Mouse (Mus musculus): ENCODE measurements around the gene Tbcc. TPM values are rescaled to one million over a fixed set of nuclear protein-coding genes. Genes with fewer than 3 reads are reported as not detected.

Gene Tbcc
- total and polyA plus RNA-seq, 3 experiments = 19.3 to 31.8 TPM; not detected in 1

DNA sequence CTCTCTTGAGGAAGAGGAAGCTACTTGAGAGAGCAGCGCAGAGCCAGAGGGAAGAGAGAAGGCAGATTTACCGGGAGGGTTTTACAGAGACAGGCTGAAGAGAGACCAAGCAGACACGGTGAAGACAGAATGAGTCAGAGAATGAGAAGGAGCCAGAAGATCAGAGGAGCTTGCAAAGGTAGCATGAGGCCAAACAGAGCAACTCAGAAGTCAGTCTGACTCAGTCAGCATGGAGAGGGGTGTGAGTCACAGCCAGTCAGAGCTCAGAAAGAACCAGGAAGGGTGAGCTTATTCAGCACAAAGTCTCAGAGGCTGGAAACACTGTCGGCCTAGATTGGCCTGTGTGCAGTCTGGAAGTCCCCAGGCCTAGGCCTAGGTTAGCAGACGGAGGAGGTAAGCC lies 42.5 kb downstream of the Tbcc start:
- H3K79me2 ChIP-seq (ENCODE audit: control insufficient read depth, insufficient read depth, low read length, poor library complexity) = no peaks in the 10 kb centered on the region
- H3K4me3 ChIP-seq (ENCODE audit: control insufficient read depth in 1 of 2, insufficient read depth in 1 of 2, low read depth in 2 of 2, low read length in 2 of 2) = no peak overlapping the region
- peaks cover 2 to 4% of the 10 kb centered on the region in 2 experiments; a peak in 3 of 4 replicates for H3K36me3 ChIP-seq (ENCODE audit: control insufficient read depth in 1 of 2, insufficient read depth in 2 of 2, low read length in 2 of 2)
- H3K9me3 ChIP-seq (replicated peaks; ENCODE audit: insufficient read depth, low read length) = no peaks in the 10 kb centered on the region
- H3K27ac ChIP-seq (ENCODE audit: control insufficient read depth, low read depth, low read length) = no peak overlapping the region
- no peak for DNase-seq (ENCODE audit: low read depth, low spot score)
- TF ChIP-seq MXI1 (IDR thresholded peaks at IDR 0.05; ENCODE audit: low read depth, low read length) (no peak), ZC3H11A (IDR thresholded peaks at IDR 0.05; ENCODE audit: low read depth, low read length) (no peak), TBP (IDR thresholded peaks at IDR 0.05; ENCODE audit: low read depth, low read length) (no peak), HCFC1 (IDR thresholded peaks at IDR 0.05; ENCODE audit: low read depth, low read length) (no peak), RCOR1 (IDR thresholded peaks at IDR 0.05; ENCODE audit: low read depth, low read length) (no peak), EP300 (IDR thresholded peaks at IDR 0.05; ENCODE audit: low read depth in 1 of 2, low read length in 2 of 2) (no peak), ZNF384 (IDR thresholded peaks at IDR 0.05; ENCODE audit: low read depth, low read length) (no peak), MYB (IDR thresholded peaks at IDR 0.05; ENCODE audit: low read depth, low read length) (no peak), SMC3 (IDR thresholded peaks at IDR 0.05; ENCODE audit: low read depth, low read length) (no peak), ELF1 (IDR thresholded peaks at IDR 0.05; ENCODE audit: low read depth, low read length) (no peak), MAX (IDR thresholded peaks at IDR 0.05; ENCODE audit: low read length) (no peak), ETS1 (IDR thresholded peaks at IDR 0.05; ENCODE audit: low read depth, low read length) (no peak), POLR2AphosphoS5 (IDR thresholded peaks at IDR 0.05; ENCODE audit: borderline replicate concordance, low read depth, low read length) (no peak), POLR2AphosphoS2 (IDR thresholded peaks at IDR 0.05; ENCODE audit: low read length) (no peak)
- H3K9ac ChIP-seq (ENCODE audit: control insufficient read depth, low read depth, low read length, poor library complexity, severe bottlenecking) = no peak overlapping the region
- no peaks in the 10 kb centered on the region for H3K4me1 ChIP-seq (ENCODE audit: control insufficient read depth in 1 of 2, insufficient read depth in 2 of 2, low read length in 2 of 2)
- no peaks in the 10 kb centered on the region for H3K27me3 ChIP-seq (ENCODE audit: control insufficient read depth in 1 of 2, insufficient read depth in 2 of 2, low read length in 2 of 2)

DNA sequence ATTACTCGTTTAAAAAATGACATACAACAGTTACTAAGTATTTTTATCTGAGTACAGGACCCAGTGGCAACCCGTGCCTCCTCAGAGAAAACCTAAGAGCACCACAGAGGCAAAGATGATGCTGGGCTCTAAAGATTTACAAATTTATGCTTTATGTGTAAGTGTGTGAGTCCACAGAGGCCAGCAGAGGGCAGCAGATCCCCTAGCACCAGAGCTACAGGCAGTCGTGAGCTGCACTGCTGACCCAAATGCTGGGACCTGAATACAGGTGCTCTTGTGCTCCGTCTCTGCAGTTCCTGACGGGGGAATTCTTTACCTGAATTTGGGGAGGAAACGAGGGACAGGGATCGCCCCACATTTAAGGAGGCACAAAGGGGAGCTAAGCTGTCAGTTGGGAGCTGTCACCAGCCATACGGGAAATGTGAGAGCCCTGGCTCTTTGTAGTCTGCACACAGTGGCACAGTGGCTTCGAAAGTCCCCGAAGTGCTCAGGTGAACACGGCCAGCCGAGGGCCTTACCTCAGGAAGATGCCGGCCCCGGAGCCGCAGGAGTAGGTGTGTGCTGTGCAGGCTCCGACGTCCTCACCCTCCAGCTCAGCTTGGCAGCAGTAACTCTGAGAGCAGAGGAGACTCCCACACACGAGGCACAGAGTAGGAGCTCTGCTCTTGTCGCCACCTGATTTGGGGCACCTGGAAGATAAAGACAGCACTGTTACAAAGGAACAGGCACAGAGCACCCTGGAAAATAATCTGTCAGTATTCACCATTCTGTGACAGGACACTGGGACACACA lies 43.3 kb downstream of the Tbcc start:
- H3K9ac ChIP-seq (ENCODE audit: control insufficient read depth, low read depth, low read length, poor library complexity, severe bottlenecking) = no peak overlapping the region
- H3K79me2 ChIP-seq (ENCODE audit: control insufficient read depth, insufficient read depth, low read length, poor library complexity) = no peaks in the 10 kb centered on the region
- no peaks in the 10 kb centered on the region for H3K4me1 ChIP-seq (ENCODE audit: control insufficient read depth in 1 of 2, insufficient read depth in 2 of 2, low read length in 2 of 2)
- no peaks in the 10 kb centered on the region for H3K9me3 ChIP-seq (replicated peaks; ENCODE audit: insufficient read depth, low read length)
- no peak overlapping the region for H3K4me3 ChIP-seq (ENCODE audit: control insufficient read depth in 1 of 2, insufficient read depth in 1 of 2, low read depth in 2 of 2, low read length in 2 of 2)
- TF ChIP-seq MEF2A (IDR thresholded peaks at IDR 0.05; ENCODE audit: extremely low read depth, insufficient replicate concordance, low read depth, low read length, poor library complexity, severe bottlenecking) (no peak), POLR2AphosphoS2 (IDR thresholded peaks at IDR 0.05; ENCODE audit: low read length) (no peak), SMC3 (IDR thresholded peaks at IDR 0.05; ENCODE audit: low read depth, low read length) (peak; percentile 63), USF1 (IDR thresholded peaks at IDR 0.05; ENCODE audit: low read depth, low read length) (no peak), UBTF (IDR thresholded peaks at IDR 0.05; ENCODE audit: borderline replicate concordance, insufficient read depth, low read depth, low read length) (no peak), BHLHE40 (IDR thresholded peaks at IDR 0.05; ENCODE audit: borderline replicate concordance, low read depth, low read length) (no peak), ZMIZ1 (IDR thresholded peaks at IDR 0.05; ENCODE audit: low read depth, low read length) (no peak), E2F4 (IDR thresholded peaks at IDR 0.05; ENCODE audit: borderline replicate concordance, low read depth, low read length) (no peak), CTCF (IDR thresholded peaks at IDR 0.05 in 2 of 3, conservative IDR thresholded peaks at IDR 0.05 in 1 of 3; ENCODE audit: control insufficient read depth in 1 of 3, insufficient read depth in 1 of 3, low read depth in 2 of 3, low read length in 3 of 3, poor library complexity in 1 of 3, severe bottlenecking in 1 of 3) (peak; percentile 72 to 87 (median 83)), EP300 (IDR thresholded peaks at IDR 0.05; ENCODE audit: low read depth in 1 of 2, low read length in 2 of 2) (no peak), CHD1 (IDR thresholded peaks at IDR 0.05; ENCODE audit: low read depth, low read length) (no peak), MAX (IDR thresholded peaks at IDR 0.05; ENCODE audit: low read length) (no peak), MYB (IDR thresholded peaks at IDR 0.05; ENCODE audit: low read depth, low read length) (no peak), HCFC1 (IDR thresholded peaks at IDR 0.05; ENCODE audit: low read depth, low read length) (no peak), ZKSCAN1 (IDR thresholded peaks at IDR 0.05; ENCODE audit: low read depth, low read length) (no peak), CHD2 (IDR thresholded peaks at IDR 0.05; ENCODE audit: low read length) (no peak), ELF1 (IDR thresholded peaks at IDR 0.05; ENCODE audit: low read depth, low read length) (no peak), RAD21 (IDR thresholded peaks at IDR 0.05; ENCODE audit: low read depth, low read length) (peak; percentile 52)
- peak; percentile 72 for DNase-seq (ENCODE audit: low read depth, low spot score)
- H3K36me3 ChIP-seq (ENCODE audit: control insufficient read depth in 1 of 2, insufficient read depth in 2 of 2, low read length in 2 of 2) = peaks cover 2 to 4% of the 10 kb centered on the region in 2 experiments; a peak in 2 of 4 replicates
- no peaks in the 10 kb centered on the region for H3K27me3 ChIP-seq (ENCODE audit: control insufficient read depth in 1 of 2, insufficient read depth in 2 of 2, low read length in 2 of 2)
- H3K27ac ChIP-seq (ENCODE audit: control insufficient read depth, low read depth, low read length) = no peak overlapping the region

All from MEL (cell line).